Mouse (Mus musculus) heart, embryonic 11.5 days (tissue): ENCODE data around the gene Hip1r. TPM values are rescaled to one million over a fixed set of nuclear protein-coding genes. Genes with fewer than 3 reads are reported as not detected.

Source experiments
- microRNA-seq: library from miRNA; unstranded; fragments of <30 nt; microRNA quantifications from one replicate; pipeline ENCODE4, GENCODE M21; 2016; ENCODE audit warnings: borderline number of aligned reads
- polyA plus RNA-seq: library from polyadenylated mRNA; unstranded; fragments of >200 nt; fragmentation: Nextera tagmentation; extraction: Ambion mirVana; gene quantifications from 2 replicates; pipeline ENCODE4 v1.2.1, GENCODE M21; 2014

The Hip1r gene
- polyA plus RNA-seq, 1 experiment from 2014 or later: 2.7 TPM

Small RNAs within 50 kb of the gene (microRNA-seq; reads per million reads assigned to microRNA genes)
- gene Mir7032: not detected

Other genes with a start within 250 kb of the Hip1r start
- gene Rsrc2, start 224.2 kb upstream of the Hip1r start, polyA plus RNA-seq: 104 and 109 TPM in 2 replicates
- gene Kntc1, start 223.9 kb upstream of the Hip1r start, polyA plus RNA-seq: 24.6 and 27.3 TPM in 2 replicates
- not detected in 2 replicates for gene Hcar2, start 108.1 kb upstream of the Hip1r start, polyA plus RNA-seq
- gene Hcar1, start 93.6 kb upstream of the Hip1r start, polyA plus RNA-seq: 0.06 TPM in 1 of 2 replicates, not detected in the other
- 104 and 110 TPM in 2 replicates for gene Denr, start 66.5 kb upstream of the Hip1r start, polyA plus RNA-seq
- gene Gm43518, start 46.2 kb upstream of the Hip1r start, polyA plus RNA-seq: 0.93 and 1.2 TPM in 2 replicates
- 6.0 and 6.4 TPM in 2 replicates for gene Ccdc62, start 42.9 kb upstream of the Hip1r start, polyA plus RNA-seq
- 43.3 and 48.2 TPM in 2 replicates for gene Vps37b, start 58.6 kb downstream of the Hip1r start, polyA plus RNA-seq
- gene Abcb9, start 122.2 kb downstream of the Hip1r start, polyA plus RNA-seq: 1.1 and 1.4 TPM in 2 replicates
- 13.6 and 14.8 TPM in 2 replicates for gene Ogfod2, start 138.7 kb downstream of the Hip1r start, polyA plus RNA-seq
- 65.7 and 74.6 TPM in 2 replicates for gene Arl6ip4, start 142.5 kb downstream of the Hip1r start, polyA plus RNA-seq